Mouse (Mus musculus) cerebellum, adult 11-12 months (tissue): ENCODE measurements around the gene Erf.

Experiments
- DNase-seq: peaks from one replicate; pipeline ENCODE4 v3.0.0; 2022

The Erf gene

GRCm38 (mm10) chr7:25205355-25206093, 45.0 kb downstream of the Erf start:
- peak; percentile 26 for DNase-seq

GRCm38 (mm10) chr7:25203624-25204023, 46.9 kb downstream of the Erf start:
- DNase-seq: no peak

GRCm38 (mm10) chr7:25197384-25198018, 53.1 kb downstream of the Erf start:
- no peak for DNase-seq

GRCm38 (mm10) chr7:25196107-25196506, 54.5 kb downstream of the Erf start:
- no peak for DNase-seq

- DNase-seq: no peak
Measured at GRCm38 (mm10) chr7:25195148-25195547, 55.4 kb downstream of the Erf start.
